Mouse (Mus musculus): ENCODE data around the gene Asb2. TPM values are rescaled to one million over a fixed set of nuclear protein-coding genes. Genes with fewer than 3 reads are reported as not detected.

The Asb2 gene
- total RNA-seq (2022) = 100 to 1,000 TPM; 485 to 583 (median 548) TPM

DNA sequence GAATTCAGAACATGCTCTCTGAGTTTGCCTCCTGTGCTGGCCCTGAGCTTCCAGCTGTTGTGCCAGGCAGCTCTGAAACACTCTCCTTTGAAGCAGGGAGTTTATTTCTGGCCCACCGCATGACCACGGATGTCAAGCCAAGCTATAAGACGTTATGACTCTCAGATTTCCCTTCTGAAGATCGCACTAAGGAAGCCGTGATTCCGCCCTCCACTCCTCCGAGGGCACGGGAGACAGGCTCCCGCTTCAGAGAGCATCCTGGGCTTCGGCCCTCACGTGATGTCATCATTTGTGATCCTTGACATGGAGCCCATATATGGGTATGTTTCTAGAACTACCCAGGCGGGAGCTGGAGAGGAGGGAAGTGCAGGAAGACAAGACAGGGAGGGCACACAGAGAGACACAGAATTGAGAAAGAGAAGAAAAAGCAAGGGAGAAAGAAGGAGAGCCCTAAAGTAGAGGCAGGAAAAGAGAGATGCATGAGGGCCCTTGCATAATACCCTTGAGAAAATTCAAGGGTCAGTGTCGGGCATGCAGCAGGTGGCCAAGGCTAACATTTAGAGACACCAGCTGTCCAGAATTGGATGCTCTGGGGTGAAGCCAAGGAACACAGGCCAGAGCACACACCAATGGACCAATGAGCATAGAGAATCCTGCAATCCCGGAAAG, at the start of gene Asb2:
Asb2 (minus strand) TSS at position 256 of the 669 bp plus-strand sequence.
- peak; percentile 54 for DNase-seq (ENCODE audit: low spot score)

DNA sequence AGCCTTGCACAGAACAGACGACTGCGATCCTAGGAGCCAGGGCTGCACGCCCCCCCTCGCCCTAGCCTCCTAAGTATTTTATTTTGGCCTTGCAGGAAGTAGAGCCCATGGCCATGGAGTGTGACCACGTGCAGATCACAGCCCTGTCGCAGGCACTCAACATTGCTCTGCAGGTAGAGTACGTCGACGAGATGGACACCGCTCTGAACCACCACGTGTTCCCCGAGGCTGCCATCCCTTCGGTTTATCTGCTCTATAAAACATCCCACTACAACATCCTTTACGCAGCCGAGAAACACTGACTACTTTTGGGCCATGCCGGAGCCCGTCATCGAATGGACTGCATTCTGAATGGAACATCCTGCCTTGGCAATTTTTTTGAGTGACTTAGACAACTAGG, 48.3 kb upstream of the Asb2 start:
- DNase-seq (ENCODE audit: low spot score) = no peak

GRCm38 (mm10) chr12:103396751-103397150, 41.0 kb upstream of the Asb2 start:
- no peak for DNase-seq (ENCODE audit: low spot score)

DNA sequence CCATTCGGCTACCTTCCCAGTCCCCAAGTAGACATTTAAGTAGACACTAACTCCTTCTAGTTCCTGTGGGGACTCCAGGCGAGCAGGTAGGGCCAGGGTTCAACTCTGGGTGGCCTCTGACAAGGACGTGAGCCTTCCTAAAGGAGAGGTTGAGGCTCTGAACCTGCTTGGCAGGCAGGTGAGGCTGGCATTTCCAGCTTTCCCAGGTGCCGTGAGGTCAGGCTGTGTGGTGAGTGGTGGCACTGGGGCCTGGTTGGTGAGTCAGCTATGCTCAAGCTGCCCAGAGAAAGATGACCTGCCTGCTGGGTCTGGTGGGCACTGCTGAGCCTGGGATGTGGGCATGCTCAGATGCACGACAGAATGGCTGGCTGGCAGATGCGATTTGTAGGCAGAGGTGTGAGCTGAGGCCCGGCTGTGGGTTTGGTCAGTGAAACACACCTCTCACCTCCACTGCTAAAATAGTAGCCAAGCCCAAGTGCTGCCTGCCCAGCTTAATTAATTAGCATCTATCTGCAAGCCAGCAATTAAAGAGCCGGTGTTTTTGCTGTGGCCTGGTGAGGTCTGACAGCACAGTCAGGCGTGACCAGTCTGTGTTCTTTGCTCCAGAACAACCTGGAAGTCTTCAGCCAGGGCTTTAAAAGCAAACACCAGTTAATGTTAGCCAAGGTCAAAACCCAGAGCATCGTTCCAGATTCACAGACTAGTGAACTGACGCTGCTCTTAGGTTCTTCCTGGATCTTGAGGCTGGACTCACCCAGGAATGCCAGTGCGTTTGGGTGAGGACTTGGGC, 39.9 kb upstream of the Asb2 start:
- DNase-seq (ENCODE audit: low spot score) = no peak

GRCm38 (mm10) chr12:103393528-103393927, 37.7 kb upstream of the Asb2 start:
- DNase-seq (ENCODE audit: low spot score) = no peak

- no peak for DNase-seq (ENCODE audit: low spot score)
Observed at GRCm38 (mm10) chr12:103391098-103391497, 35.3 kb upstream of the Asb2 start.

- no peak for DNase-seq (ENCODE audit: low spot score)
Observed at GRCm38 (mm10) chr12:103389982-103390381, 34.2 kb upstream of the Asb2 start.

DNA sequence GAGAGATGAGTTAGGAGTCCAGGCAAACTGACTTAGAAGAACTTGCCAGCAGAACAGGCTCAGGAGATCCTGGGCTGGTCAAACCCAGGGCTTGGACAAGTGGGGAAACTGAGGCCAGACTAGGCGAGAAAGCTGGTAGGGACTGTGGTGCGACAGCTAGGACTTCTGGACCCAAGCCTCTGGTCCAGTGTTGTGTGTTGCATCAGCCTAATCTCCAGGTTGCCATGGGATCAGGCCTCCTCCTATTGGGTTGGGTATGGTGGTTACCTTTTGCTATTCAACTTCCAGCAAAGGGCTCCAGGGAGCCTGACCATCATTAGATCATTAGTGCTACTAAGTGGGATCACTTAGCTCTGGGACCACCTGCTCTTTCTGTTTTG, 33.5 kb upstream of the Asb2 start:
- no peak for DNase-seq (ENCODE audit: low spot score)

DNA sequence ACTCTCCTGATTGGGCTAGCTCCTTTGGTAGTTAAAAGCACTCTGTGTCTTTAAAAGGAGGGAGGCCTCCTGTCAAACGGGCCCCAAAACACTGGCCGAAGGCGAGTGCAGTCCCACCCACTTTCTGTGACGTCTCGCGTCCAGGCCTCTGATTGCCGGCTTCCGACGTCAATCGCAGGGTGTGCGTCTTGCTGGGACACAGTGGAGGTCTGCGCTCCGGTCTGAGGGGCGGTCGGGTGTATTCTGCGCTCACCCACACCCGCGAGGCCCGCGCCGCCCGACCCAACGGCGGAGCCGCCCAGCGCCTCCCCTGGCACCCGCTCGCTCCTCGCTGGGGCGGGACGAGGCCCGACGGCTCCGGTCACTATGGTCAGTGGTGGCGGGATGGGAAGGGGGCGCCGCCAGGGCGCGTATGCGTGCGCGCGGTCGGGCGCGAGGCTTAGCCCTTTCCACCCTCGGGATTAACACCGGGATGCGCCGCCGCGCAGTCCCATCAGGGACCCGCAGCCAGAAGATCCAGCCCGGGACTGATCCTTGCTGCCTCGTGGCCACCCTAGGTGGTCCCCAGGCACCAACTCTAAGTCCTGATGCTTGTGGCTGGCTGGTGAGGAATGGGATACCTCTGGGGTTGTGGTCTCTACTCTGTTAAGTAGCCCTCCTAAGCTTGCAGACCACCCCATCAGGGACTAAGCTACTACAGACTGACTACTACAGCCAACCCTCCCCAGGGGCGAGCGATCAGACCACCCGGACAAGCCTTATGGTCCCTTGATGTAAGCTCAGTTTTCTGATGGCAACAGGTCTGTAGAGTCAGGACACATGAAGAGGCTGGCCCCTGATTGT, 32.9 kb upstream of the Asb2 start, which contains the start of gene Otub2:
Otub2 (plus strand) TSS at position 178 of the 843 bp plus-strand sequence.
- peak; percentile 98 for DNase-seq (ENCODE audit: low spot score)

DNA sequence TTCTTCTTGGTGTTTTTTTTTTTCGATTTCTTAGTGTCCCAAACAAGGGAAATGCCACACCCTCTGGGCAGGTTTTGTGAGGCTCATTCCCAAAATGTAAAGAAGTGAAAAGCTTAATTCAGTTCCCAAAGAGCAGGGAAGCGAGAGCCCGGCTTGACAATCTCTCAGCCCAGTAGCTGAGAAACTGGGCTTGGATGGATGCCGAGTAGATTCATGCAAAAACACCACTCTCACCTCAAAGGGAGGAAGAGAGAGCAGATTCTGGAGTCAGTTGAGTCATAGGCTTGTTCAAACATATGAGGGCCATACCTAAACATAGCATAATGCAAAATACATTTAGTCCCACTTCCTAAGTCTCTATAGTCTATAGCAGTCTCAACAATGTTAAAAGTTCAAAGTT, 24.4 kb upstream of the Asb2 start:
- no peak for DNase-seq (ENCODE audit: low spot score)

DNA sequence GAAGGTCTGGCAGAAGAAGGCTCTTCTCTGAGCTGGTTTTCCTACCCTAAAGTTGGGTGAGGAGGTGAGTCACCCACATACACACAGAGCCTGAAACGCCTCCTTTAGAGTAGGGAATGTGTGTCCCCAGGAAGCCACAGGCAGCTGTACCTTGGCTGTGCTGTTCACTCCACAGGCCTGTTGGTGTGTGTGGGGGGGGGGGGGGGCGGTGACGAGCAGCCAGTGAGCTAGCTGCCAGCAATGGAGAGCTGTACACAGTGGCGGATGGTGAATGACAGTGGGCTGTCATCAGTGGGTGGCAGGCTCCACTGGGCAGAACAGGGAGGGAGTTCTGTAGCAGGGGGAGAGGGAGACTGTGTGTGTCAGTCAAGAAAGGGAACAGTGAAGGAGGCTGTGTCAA, 21.0 kb upstream of the Asb2 start:
- no peak for DNase-seq (ENCODE audit: low spot score)

- DNase-seq (ENCODE audit: low spot score) = no peak
Observed at GRCm38 (mm10) chr12:103376124-103376523, 20.3 kb upstream of the Asb2 start.

DNA sequence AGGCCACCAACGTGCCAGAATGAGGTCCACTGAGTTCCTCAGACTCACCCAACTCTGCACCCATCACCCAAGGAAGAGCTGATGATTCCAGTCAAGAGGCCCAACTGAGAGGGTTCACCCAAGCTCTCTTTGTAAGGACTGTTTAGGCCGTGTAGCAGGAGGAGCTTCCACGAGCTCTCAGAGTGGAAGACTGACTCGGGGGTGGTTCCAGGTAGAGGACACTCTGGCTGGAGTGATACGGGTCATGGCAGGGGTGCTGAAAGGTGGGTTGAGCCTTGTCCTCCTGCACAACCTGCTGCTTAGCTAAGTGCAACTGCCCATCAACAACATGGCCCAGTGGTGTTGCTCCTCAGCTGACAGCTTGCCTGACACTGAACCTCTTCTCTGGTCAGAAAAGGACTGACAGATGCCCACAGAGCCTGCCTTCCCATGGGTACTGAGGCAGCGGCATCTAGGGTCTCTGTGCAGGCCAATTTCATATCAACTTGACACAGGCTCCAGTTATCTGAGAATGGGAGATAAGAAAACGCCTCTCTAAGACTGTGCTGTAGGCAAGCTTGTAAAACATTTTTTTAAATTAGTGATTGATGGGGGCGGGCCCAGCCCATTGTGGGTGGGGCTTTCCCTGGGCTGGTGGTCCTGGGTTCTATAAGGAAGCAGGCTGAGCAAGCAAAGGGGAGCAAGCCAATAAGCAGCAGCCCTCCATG, 17.9 kb upstream of the Asb2 start:
- no peak for DNase-seq (ENCODE audit: low spot score)

DNA sequence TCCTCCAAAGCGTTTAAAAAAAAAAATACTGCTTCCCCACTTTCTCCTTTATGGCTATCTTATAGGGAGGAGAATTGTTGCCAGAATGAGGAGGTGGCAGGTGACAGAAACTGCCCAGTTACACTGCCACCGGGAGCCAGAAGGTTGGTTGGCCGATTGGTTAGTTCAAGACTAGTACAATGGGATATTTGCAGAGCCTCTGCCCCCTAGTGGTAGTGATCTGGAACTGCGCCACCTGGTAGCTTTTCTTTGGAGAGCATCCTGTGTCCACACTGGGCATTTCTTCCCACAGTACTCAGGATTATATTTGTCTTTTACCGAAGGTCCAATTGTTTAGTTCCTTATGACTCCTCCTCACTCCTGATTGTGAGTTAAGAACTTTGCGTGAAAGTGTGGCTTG, 15.9 kb upstream of the Asb2 start:
- no peak for DNase-seq (ENCODE audit: low spot score)

DNA sequence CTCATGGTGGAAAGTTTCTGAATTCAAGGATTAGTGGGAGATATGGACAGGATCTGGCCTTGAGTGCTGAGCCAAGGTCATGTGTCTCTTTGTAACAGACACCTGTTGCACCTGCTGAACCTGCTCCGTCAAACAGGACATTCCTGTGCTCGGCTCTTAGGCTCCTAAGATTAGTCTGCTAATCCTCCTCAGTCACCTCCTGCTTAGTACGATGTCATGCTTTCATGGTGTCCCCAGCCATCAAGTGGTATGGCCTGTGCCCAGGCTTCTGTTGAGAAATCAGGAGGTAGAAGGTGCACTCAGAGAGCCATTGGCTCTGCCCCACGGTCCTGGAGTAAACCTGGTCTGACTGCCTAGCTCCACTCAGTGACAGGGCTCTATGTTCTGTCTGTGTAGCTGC, 15.1 kb upstream of the Asb2 start:
- no peak for DNase-seq (ENCODE audit: low spot score)

DNA sequence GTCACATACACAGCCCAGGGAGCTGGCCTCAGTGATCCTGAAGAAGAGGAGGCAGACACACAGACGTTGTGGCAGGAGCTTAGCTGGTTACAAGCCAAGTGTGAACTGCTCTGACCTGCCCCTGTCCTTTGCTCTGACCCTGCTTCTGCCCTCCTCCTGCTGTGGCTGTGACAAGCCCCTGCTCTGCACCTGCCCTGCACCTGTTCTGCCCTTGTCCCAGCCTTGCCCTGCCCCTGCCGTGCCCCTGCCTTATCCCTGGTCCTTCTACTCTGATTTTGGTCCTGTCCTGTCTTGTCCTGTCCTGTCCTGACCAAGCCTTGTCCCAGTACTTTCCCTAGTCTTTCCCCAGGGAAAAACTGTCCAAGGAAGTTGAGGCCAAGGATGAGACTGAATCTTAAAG, 13.0 kb upstream of the Asb2 start:
- DNase-seq (ENCODE audit: low spot score) = no peak

DNA sequence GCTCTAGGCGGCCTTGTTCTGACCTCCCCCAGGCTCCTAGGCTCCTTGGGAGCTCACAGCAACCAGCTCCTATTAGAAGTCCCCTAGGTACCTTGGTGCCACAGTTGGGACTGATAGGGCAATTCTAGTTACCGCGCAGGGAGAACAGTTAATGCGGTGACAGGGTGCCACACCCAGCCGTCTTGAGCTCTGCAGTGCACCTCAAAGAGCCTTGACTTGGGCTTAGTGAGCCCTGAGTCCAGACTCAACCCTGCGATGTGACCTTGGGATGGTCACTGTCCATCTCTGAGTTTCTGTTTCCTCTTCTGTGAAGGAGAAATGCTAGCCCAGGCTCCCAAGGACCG, 12.5 kb upstream of the Asb2 start:
- DNase-seq (ENCODE audit: low spot score) = no peak

- peak; percentile 77 for DNase-seq (ENCODE audit: low spot score)
Observed at GRCm38 (mm10) chr12:103367620-103368325, 12.0 kb upstream of the Asb2 start.

DNA sequence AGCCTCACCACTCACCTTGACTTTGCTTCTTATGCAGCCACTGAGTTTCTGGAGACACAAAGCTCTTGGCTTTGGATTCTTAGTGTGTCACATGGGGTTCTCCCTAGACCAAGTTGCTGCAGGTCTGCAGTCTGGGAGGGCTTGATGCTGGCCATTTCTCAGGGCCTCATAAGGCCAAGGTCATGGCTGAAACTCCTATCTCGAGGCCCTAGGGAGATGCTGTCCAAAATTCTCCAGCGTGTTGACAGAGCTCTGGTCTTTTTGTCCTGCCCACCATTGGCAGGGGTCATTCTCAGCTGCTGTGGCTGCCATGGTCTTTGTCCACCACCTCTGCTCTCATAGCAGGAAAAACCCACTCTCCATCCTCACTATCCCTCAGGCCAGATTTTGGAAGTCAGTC, 11.4 kb upstream of the Asb2 start:
- no peak for DNase-seq (ENCODE audit: low spot score)

DNA sequence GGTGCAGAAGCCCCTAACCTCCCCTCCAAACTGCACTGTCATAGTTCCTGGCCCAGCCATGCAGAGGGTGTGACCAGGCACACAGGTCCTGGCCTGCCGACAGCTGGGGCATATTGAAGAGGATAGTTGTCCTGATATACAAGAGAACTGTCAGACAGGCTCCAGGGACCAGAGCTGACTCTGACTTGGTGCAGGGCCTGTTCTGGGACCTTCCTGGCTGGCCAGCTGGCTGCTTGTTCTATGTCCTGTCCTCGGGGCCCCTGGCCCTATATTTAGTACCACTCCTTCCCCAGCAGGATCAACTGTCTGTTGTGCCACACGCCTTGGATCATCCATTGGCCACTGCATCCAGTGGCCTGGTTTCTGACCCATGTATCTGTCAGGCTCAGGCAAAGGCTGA, 6.5 kb upstream of the Asb2 start:
- peak; percentile 77 for DNase-seq (ENCODE audit: low spot score)

All from heart, adult 8-10 months (tissue).